Comparison of ENCODE assay signal across 8 mouse cellular contexts in genomic region chr4:133132027-133132426, GRCm38 (mm10). TPM values are rescaled to one million over a fixed set of nuclear protein-coding genes. Genes with fewer than 3 reads are reported as not detected.
DNase-seq lines count a peak whose midpoint lies in the region; ATAC-seq and TF ChIP-seq lines count a peak whose summit lies in the region.

No protein-coding gene starts in this region.

- 20% methylated on average over 6 of the region's 6 CpGs for whole genome bisulfite sequencing in heart, embryonic 10.5 days
- 2% methylated on average over 6 of the region's 6 CpGs for WGBS in stomach, embryonic 15.5 days

- H3K4me1 ChIP-seq in MEL (ENCODE audit: control insufficient read depth in 1 of 2, insufficient read depth in 2 of 2, low read length in 2 of 2), result peaks cover 0 to 10% of the 10 kb centered on the region in 2 experiments; a peak in 3 of 4 replicates
- H3K4me1 ChIP-seq in heart, embryonic 10.5 days, result peaks cover 23% of the 10 kb centered on the region
- H3K4me1 ChIP-seq in stomach, embryonic 15.5 days, result no peaks in the 10 kb centered on the region

- no peak for TF ChIP-seq RAD21 in MEL (IDR thresholded peaks at IDR 0.05; ENCODE audit: low read depth, low read length)

- peaks cover 0 to 7% of the 10 kb centered on the region in 2 experiments; a peak in 2 of 4 replicates for H3K36me3 ChIP-seq in MEL (ENCODE audit: control insufficient read depth in 1 of 2, insufficient read depth in 2 of 2, low read length in 2 of 2)
- peaks cover 8% of the 10 kb centered on the region; the same call in 1 of the 2 replicates for H3K36me3 ChIP-seq in heart, embryonic 10.5 days
- no peaks in the 10 kb centered on the region; the same call in 1 of the 2 replicates for H3K36me3 ChIP-seq in stomach, embryonic 15.5 days

- H3K79me2 ChIP-seq in MEL (ENCODE audit: control insufficient read depth, insufficient read depth, low read length, poor library complexity), result peaks cover 50% of the 10 kb centered on the region

- peak overlapping the region; percentile 89 for H3K9ac ChIP-seq in MEL (ENCODE audit: control insufficient read depth, low read depth, low read length, poor library complexity, severe bottlenecking)
- peak overlapping the region; percentile 81; the same call in 1 of the 2 replicates for H3K9ac ChIP-seq in stomach, embryonic 15.5 days

- ATAC-seq in stomach, embryonic 15.5 days (ENCODE audit: insufficient read depth, low FRiP score, low read depth), result no peak

- H3K27me3 ChIP-seq in MEL (ENCODE audit: control insufficient read depth in 1 of 2, insufficient read depth in 2 of 2, low read length in 2 of 2), result no peaks in the 10 kb centered on the region
- H3K27me3 ChIP-seq in heart, embryonic 10.5 days (ENCODE audit: insufficient read depth, poor library complexity, severe bottlenecking), result no peaks in the 10 kb centered on the region
- no peaks in the 10 kb centered on the region for H3K27me3 ChIP-seq in stomach, embryonic 15.5 days (replicated peaks)

- TF ChIP-seq CTCF in MEL (IDR thresholded peaks at IDR 0.05 in 2 of 3, conservative IDR thresholded peaks at IDR 0.05 in 1 of 3; ENCODE audit: control insufficient read depth in 1 of 3, insufficient read depth in 1 of 3, low read depth in 2 of 3, low read length in 3 of 3, poor library complexity in 1 of 3, severe bottlenecking in 1 of 3), result no peak

- TF ChIP-seq POLR2A in MEL (IDR thresholded peaks at IDR 0.05; ENCODE audit: control insufficient read depth in 1 of 2, insufficient read depth in 1 of 2, low read depth in 1 of 2, low read length in 2 of 2, poor library complexity in 1 of 2), result peak in 1 of 2 experiments; percentile 57; a peak in 2 of 4 replicates

- peak overlapping the region; percentile 71 to 95 for H3K4me3 ChIP-seq in MEL (ENCODE audit: control insufficient read depth in 1 of 2, insufficient read depth in 1 of 2, low read depth in 2 of 2, low read length in 2 of 2)
- H3K4me3 ChIP-seq in heart, embryonic 10.5 days, result peak overlapping the region; percentile 87
- peak overlapping the region; percentile 69 for H3K4me3 ChIP-seq in stomach, embryonic 15.5 days (replicated peaks)

- H3K27ac ChIP-seq in MEL (ENCODE audit: control insufficient read depth, low read depth, low read length), result peak overlapping the region; percentile 58
- peak overlapping the region; percentile 94 for H3K27ac ChIP-seq in heart, embryonic 10.5 days
- H3K27ac ChIP-seq in stomach, embryonic 15.5 days, result peak overlapping the region; percentile 85

- H3K4me2 ChIP-seq in stomach, embryonic 15.5 days, result peak overlapping the region; percentile 81

- no peak for TF ChIP-seq EP300 in MEL (IDR thresholded peaks at IDR 0.05; ENCODE audit: low read depth in 1 of 2, low read length in 2 of 2)

- no peaks in the 10 kb centered on the region for H3K9me3 ChIP-seq in MEL (replicated peaks; ENCODE audit: insufficient read depth, low read length)
- no peaks in the 10 kb centered on the region for H3K9me3 ChIP-seq in heart, embryonic 10.5 days
- no peaks in the 10 kb centered on the region for H3K9me3 ChIP-seq in stomach, embryonic 15.5 days

- DNase-seq in MEL (ENCODE audit: low read depth, low spot score), result peak; percentile 79
- peak; percentile 22 for DNase-seq in c-Kit-positive CD71-positive TER-119-positive erythroid progenitor cells, embryonic 14.5 days (ENCODE audit: low spot score)
- DNase-seq in heart, embryonic 10.5 days (ENCODE audit: low spot score), result no peak
- peak; percentile 74 for DNase-seq in kidney, adult 9 months
- DNase-seq in lung, postnatal 10 days, result peak; percentile 75
- DNase-seq in right cerebral cortex, postnatal 36 days (ENCODE audit: low spot score in 2 of 2), result no peak
- no peak for DNase-seq in urinary bladder, postnatal 10 days (ENCODE audit: low spot score)

TF ChIP-seq in MEL, 35 proteins besides CTCF, POLR2A, EP300 and RAD21:
- TF ChIP-seq MAX (IDR thresholded peaks at IDR 0.05; ENCODE audit: low read length) (peak; percentile 48), MXI1 (IDR thresholded peaks at IDR 0.05; ENCODE audit: low read depth, low read length) (peak; percentile 82), E2F4 (IDR thresholded peaks at IDR 0.05; ENCODE audit: borderline replicate concordance, low read depth, low read length) (no peak), RCOR1 (IDR thresholded peaks at IDR 0.05; ENCODE audit: low read depth, low read length) (no peak), ZMIZ1 (IDR thresholded peaks at IDR 0.05; ENCODE audit: low read depth, low read length) (no peak), SIN3A (IDR thresholded peaks at IDR 0.05; ENCODE audit: low read length) (peak; percentile 62; the same call in 1 of the 2 replicates), GABPA (IDR thresholded peaks at IDR 0.05; ENCODE audit: low read depth, low read length) (no peak), TBP (IDR thresholded peaks at IDR 0.05; ENCODE audit: low read depth, low read length) (peak; percentile 49; the same call in 1 of the 2 replicates), ETS1 (IDR thresholded peaks at IDR 0.05; ENCODE audit: low read depth, low read length) (0 out of 2 replicates have a peak, but pooled peaks have one; percentile 35), SMC3 (IDR thresholded peaks at IDR 0.05; ENCODE audit: low read depth, low read length) (no peak), CHD2 (IDR thresholded peaks at IDR 0.05; ENCODE audit: low read length) (no peak), UBTF (IDR thresholded peaks at IDR 0.05; ENCODE audit: borderline replicate concordance, insufficient read depth, low read depth, low read length) (no peak), MAZ (IDR thresholded peaks at IDR 0.05; ENCODE audit: low read depth, low read length) (0 out of 2 replicates have a peak, but pooled peaks have one; percentile 29), NELFE (IDR thresholded peaks at IDR 0.05; ENCODE audit: low read depth, low read length) (0 out of 2 replicates have a peak, but pooled peaks have one; percentile 27), CHD1 (IDR thresholded peaks at IDR 0.05; ENCODE audit: low read depth, low read length) (0 out of 2 replicates have a peak, but pooled peaks have one; percentile 17), MYC (IDR thresholded peaks at IDR 0.05; ENCODE audit: low read depth, low read length) (peak; percentile 57; the same call in 1 of the 2 replicates)

RNA-seq across cellular contexts. Expression of gene Wasf2, which starts 1.7 kb away (rescaled TPM):
- 16.4 and 18.4 TPM in 2 replicates for total RNA-seq in MEL (2012; rRNA removed)
- 10 to 100 TPM in 1 of 2 experiments, not detected in 1; 53.7 TPM for polyA plus RNA-seq in MEL (2012; ENCODE audit: insufficient read depth in 1 of 2, insufficient read length in 2 of 2, low read depth in 1 of 2, low replicate concordance in 2 of 2, missing spikeins in 1 of 2)
- 51.1 and 58.5 TPM in 2 replicates for polyA plus RNA-seq in heart, embryonic 10.5 days (2016; fragmentation: Nextera tagmentation; extraction: Ambion mirVana)
- polyA plus RNA-seq in stomach, embryonic 15.5 days (2015; fragmentation: Nextera tagmentation; extraction: Ambion mirVana), result 109 TPM in 2 replicates

Comparison
In these comparisons a context has a peak if more than half of its experiments do, and no peak if none do; other contexts are left out.
1. DNase-seq: peak in MEL (single experiment), c-Kit-positive CD71-positive TER-119-positive erythroid progenitor cells, embryonic 14.5 days (single experiment), kidney, adult 9 months (single experiment) and lung, postnatal 10 days (single experiment); none in heart, embryonic 10.5 days (single experiment), right cerebral cortex, postnatal 36 days (0 of 2) and urinary bladder, postnatal 10 days (single experiment).
2. Peak in every context shown above with its lines, with median percentiles within 50 percentile points of each other: H3K27ac ChIP-seq and H3K4me3 ChIP-seq.